Mouse (Mus musculus) layer of hippocampus, adult 11-12 months (tissue): Measurements from ENCODE around the gene Tas2r124.

Experiments
- DNase-seq: peaks from one replicate; pipeline ENCODE4 v3.0.0; 2022; ENCODE audit warnings: low spot score

Gene Tas2r124

DNA sequence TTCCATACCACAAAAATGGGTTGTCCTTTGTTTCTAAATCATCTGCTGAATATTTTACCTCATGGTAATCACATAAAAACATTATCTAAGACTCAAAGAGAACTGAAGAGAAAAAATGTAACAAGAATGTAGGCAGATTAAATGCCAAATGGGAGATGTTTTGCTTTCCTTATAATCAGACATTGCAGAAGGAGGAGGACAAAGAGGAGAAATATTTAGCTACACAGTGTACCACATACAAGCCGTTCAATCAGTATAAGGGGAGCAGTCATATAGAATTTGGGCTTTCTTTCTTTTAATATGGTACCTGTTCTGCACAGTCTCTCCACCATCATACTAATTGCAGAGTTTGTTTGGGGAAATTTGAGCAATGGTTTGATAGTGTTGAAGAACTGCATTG, at the start of gene Tas2r124:
Gene Tas2r124, plus strand, starts transcription at position 301 of the 400 bp plus-strand sequence.
- DNase-seq: no peak

DNA sequence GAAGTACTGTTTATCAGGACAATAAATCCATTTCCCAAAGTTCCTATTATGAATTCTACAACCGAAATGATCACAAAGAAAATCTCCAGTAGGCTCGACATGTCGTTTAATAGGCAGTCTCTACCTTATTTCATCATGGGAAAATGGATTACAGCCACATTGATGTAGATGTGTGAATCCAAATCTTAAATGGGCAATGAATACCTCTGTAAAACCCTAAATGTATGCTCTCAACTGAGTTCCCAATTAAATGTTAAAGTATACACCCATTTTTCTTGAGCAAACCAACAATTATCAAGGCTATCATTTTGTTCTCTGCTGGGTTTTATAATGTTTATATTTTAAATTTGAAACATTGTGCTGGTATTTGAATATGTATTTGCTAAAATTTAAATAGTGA, 42.7 kb upstream of the Tas2r124 start, which contains the start of gene Tas2r122:
Gene Tas2r122, minus strand, starts transcription at position 101 of the 400 bp plus-strand sequence.
- DNase-seq: no peak

DNA sequence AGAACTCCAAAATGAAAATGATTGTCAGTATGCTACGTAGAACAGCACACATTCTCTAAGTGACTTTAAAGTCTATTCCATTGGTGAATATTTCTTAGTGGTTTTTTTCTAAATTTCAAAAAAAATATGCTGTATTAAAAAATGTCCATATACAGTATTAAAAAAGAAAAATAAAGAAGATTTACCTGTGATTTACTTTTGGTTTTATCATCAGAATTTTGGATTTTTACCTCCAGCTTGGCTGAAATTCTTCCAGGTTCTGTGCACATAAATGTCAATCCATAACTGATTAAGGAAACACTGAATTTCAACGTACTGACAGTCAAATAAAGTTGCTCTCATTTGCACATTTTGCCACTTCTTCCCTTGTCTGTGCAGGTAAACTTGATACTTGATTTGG, 16.6 kb upstream of the Tas2r124 start, which contains the start of gene Tas2r115:
Gene Tas2r115, minus strand, starts transcription at position 101 of the 400 bp plus-strand sequence.
- no peak for DNase-seq

DNA sequence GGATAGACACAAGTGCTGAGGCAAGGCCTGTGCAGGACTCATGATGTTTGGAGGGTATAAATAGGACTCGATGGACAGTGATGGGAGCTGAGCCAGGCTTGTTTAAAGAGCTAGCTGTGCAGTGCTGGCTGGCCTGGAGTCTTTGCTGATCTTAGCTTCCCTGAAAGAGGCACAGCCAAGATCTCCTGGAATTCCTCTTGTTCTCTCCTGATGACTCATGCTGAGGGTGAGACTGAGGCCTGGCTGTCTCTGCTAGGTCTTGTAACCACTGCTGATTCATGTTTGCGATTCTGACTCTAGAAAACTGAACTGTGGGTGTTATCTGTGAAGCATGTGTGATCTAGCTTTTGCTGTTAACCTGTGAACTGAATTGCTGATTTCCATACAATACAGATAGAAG, 4.3 kb upstream of the Tas2r124 start:
- DNase-seq: no peak

DNA sequence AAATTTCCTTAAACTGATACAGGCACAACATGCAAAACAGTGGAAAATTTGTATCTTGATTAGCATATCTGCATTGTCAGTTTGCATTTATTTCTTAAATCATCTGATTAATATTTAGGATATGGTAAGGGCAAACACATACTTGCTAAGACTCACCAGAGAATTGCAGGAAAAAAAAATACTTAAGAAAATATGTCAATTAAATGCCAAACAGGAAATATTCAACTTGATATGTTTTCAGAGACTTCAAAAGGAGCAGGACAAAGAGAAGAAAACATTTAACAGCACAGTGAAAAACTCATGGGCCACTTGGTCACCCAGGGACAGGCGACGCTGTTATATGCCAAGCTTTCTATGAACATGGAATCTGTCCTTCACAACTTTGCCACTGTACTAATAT, 7.3 kb downstream of the Tas2r124 start, which contains the start of gene Tas2r102:
Gene Tas2r102, plus strand, starts transcription at position 301 of the 400 bp plus-strand sequence.
- no peak for DNase-seq

DNA sequence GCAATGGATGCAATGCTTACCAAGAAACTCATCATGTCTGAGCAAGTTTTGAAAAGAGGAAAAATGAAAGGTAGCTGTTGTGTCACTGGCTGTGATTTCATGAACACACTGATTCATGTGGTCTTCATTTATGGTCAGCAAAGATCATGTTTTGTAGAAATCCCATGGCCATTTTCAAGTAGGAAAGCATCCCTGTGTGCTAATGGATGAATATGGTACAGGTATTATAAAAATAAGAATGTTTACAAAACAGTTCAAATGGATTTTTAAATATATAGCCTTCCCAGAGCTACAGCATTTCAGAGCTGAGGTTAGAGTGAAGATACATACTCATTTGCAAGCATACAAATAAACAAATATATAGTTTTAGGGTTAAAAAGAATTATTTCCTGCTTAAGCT, 23.5 kb downstream of the Tas2r124 start, which contains the start of gene Tas2r136:
Gene Tas2r136, minus strand, starts transcription at position 101 of the 400 bp plus-strand sequence.
- DNase-seq: no peak

DNA sequence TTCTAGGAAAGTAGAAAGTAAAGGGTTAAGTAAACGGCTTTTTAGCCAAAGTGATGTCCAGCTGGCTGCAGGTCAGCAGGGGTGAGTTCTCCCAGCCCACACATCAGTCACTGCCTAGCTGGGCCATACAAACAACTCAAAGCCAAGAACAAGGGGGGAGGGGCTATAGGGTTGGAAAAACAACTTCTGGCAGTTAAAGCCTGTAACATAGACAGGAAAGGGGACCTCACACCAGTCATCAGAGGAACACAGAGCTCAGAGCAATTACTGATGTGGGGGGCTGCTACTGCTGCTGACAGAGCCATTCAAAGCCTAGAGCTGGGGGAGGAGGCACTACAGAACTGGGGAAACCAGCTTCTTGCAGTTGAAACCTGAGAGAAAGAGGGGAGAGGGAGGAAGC, 40.9 kb downstream of the Tas2r124 start:
- DNase-seq: no peak

DNA sequence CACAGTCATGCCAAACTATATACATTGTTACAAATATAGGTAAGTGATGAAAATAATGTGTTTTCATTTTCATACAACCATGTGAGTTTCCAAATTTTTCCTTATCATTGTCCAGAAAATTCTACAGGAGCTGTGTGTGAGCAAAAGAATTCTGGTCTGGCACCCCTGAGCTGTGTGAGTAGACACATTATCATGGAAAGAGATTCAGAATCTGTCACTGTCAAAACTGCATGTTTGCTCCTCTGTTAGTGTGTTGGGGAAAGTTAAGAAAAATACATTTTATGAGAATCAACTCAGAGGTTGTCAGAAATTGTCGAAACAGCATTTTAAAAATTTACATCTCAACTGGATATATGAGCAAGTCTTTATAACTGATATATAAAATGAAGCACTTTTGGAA, 48.0 kb downstream of the Tas2r124 start, which contains the start of gene Tas2r117:
Gene Tas2r117, plus strand, starts transcription at position 301 of the 400 bp plus-strand sequence.
- no peak for DNase-seq
